Mouse (Mus musculus) kidney, adult 2 months (tissue): ENCODE measurements around the gene Mt3.

Source experiments
- CTCF ChIP-seq: fragments of 200-500 bp; conservative IDR thresholded peaks from 2 replicates; pipeline ENCODE4 v1.5.1; 2011; ENCODE audit warnings: low read depth, mild to moderate bottlenecking, control low read depth, low read length, moderate library complexity, mixed read lengths; ENCODE audit not compliant: insufficient read depth, insufficient read length
- POLR2A ChIP-seq: fragments of 200-500 bp; IDR thresholded peaks from one replicate; pipeline ENCODE4 v1.6.1; 2011; ENCODE audit warnings: low read depth, low read length, control low read depth

DNA sequence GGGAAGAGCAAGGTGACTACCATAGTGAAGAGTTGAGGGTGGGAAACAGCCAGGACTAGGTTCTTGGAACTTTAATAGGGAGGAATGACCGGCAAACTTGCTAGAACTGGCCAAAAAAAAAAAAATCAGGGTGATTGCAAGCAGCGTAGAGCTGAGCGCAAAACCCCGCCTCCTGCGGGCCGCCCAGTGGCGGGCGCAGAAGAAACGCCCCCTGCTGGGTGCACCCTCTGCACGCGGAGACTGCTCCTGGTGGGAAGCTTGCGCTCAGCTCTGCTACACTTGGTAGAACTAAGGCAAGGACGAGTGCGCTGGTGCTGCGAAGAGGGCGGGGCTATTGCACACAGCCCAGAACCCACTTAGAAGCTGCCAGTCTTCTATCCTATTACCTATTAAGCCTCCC lies 30.7 kb downstream of the Mt3 start:
- peak; percentile 67 for TF ChIP-seq CTCF
- no peak for TF ChIP-seq POLR2A
